Mouse (Mus musculus): ENCODE measurements around the gene Rarres1. TPM values are rescaled to one million over a fixed set of nuclear protein-coding genes. Genes with fewer than 3 reads are reported as not detected.

Rarres1 gene
- polyA plus RNA-seq (2012; rRNA removed) = 0.44 and 0.50 TPM in 2 replicates

DNA sequence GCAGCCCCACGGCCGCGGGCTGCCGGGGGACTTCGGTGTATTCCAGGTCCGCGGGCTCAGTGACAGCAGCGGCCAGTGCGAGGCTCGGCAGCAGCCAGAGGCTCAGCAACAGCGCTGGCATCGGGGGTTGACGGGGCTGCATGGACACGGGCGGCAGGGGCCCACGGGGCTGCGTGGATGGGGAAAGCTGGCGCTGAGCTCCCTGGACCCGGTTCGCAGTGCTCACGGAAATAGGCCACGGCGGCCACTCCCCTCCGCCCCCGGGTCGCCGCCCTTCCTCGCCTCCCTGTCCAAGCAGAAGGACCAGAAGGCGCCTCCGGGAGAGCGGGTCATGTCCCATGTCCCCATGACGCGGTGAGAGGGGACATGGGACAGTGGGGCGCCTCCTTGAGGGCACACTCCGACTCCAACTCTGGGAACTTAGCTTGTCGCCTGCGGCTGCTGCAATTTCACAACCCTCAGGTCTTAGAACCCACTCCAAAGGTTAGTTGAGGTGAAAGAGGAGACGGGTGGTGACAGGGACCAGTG is at the start of gene Rarres1:
Gene Rarres1, minus strand, starts transcription at position 250 of the 528 bp plus-strand sequence.

DNA sequence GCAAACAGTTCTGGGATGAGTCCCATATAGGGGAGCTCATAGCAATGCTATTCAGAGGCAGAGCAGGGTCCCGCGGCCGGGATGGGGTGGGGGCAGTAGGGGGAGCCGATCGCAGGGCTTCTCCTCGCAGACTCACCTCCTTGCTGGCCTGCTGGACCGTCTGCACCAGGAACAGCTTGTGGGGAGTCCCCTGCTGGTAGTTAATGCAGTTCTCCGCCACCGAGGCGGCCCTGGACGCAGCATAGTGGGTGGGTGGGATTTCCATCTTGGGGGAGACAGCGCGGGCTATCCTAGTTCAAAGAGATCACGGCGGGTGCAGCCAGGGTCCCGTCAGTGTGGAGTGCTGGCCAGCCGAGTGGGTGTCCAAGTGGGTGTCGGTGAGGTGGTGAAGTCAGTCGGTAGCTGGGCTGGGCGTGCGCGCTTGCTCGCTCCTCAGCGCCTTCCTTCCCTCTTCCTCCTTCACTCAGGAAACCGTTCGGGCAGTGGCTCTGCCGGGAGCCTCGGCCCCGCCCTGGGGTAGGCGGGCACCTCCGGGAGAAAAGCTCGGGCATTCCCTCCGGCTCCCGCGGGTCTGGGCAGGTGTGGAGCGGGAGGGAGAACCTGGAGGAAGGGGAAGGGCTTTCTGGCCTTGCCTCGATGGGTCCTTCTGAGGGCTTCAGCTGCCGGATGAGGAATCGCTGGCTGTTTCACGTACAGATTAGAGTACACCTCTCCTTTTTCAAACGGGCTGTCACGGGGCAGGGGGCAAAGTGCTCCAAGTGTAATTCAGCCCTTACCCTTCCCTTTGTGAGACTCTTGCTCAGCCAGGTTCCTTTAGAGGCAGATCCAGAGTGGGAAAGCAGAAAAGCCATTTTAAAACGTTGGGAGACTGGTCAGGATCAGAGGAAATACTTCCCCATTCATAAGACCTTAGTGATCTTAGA is 51.6 kb downstream of the Rarres1 start, which contains the start of gene Lxn:
Gene Lxn, minus strand, starts transcription at position 477 of the 923 bp plus-strand sequence.

DNA sequence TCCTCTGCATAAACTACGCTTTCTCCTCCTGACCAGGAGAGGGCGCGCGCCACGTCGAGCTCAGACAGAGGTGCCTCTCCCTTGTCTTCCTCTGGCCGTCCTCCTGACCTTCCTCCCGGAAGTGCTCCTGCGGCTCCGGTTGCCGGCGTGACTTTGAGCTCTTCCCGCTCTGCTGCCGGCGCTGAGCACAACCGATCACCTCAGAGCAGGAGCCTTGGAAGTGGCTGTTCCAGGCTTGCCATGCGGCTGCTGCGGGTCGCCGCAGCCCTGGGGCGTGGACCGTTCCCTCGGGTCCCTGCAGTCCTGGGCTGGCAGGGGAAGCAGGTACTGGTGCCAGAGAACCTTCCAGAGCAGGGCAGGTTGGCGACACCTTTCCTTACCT is 85.3 kb downstream of the Rarres1 start, which contains the start of gene Gfm1:
Gene Gfm1, plus strand, starts transcription at position 98 of the 382 bp plus-strand sequence.

Other genes with a start within 250 kb of the Rarres1 start
- 5.1 and 6.6 TPM in 2 replicates for gene Mlf1, start 141.4 kb downstream of the Rarres1 start, polyA plus RNA-seq (2012; rRNA removed)
- not detected in 2 replicates for gene Gm17402, start 140.4 kb downstream of the Rarres1 start, polyA plus RNA-seq (2012; rRNA removed)
- 12.0 and 13.7 TPM in 2 replicates for gene Gfm1, start 85.4 kb downstream of the Rarres1 start, polyA plus RNA-seq (2012; rRNA removed)
- gene Lxn, start 51.6 kb downstream of the Rarres1 start, polyA plus RNA-seq (2012; rRNA removed) = 38.9 and 58.9 TPM in 2 replicates
- 45.1 and 59.8 TPM in 2 replicates for gene Mfsd1, start 67.2 kb upstream of the Rarres1 start, polyA plus RNA-seq (2012; rRNA removed)

Measured in ovary, adult 2 months (tissue).